Mouse (Mus musculus) hindbrain, embryonic 15.5 days (tissue): ENCODE data around the gene Trpm6. TPM values are rescaled to one million over a fixed set of nuclear protein-coding genes. Genes with fewer than 3 reads are reported as not detected.

ENCODE experiments used
- ATAC-seq: fragments of 200-750 bp; cut with Nextera tagmentation; 2 replicates; pipeline ENCODE4 v1.8.0; 2017; ENCODE audit warnings: low read depth, moderate number of reproducible peaks, moderate TSS enrichment; ENCODE audit not compliant: low FRiP score
- H3K27ac ChIP-seq: fragments of 300-500 bp; sonication (generic); replicated peaks from 2 replicates; pipeline ENCODE4 v1.5.1; 2015; ENCODE audit warnings: mild to moderate bottlenecking, inconsistent platforms
- H3K27me3 ChIP-seq: fragments of 300-500 bp; sonication (generic); 2 replicates; pipeline ENCODE4 v1.6.1; 2015; ENCODE audit warnings: control low read depth, inconsistent platforms
- H3K36me3 ChIP-seq: fragments of 300-500 bp; sonication (generic); 2 replicates; pipeline ENCODE4 v1.6.1; 2015; ENCODE audit warnings: control low read depth, inconsistent platforms
- H3K4me1 ChIP-seq: fragments of 300-500 bp; sonication (generic); replicated peaks from 2 replicates; pipeline ENCODE4 v1.6.1; 2015; ENCODE audit warnings: control low read depth, inconsistent platforms
- H3K4me2 ChIP-seq: fragments of 300-500 bp; sonication (generic); 2 replicates; pipeline ENCODE4 v1.6.1; 2015; ENCODE audit warnings: moderate library complexity, mild to moderate bottlenecking, inconsistent platforms
- H3K4me3 ChIP-seq: fragments of 300-500 bp; sonication (generic); 2 replicates; pipeline ENCODE4 v1.5.1; 2015; ENCODE audit warnings: mild to moderate bottlenecking, inconsistent platforms
- H3K9ac ChIP-seq: fragments of 300-500 bp; sonication (generic); 2 replicates; pipeline ENCODE4 v1.6.1; 2015; ENCODE audit warnings: inconsistent platforms
- H3K9me3 ChIP-seq: fragments of 300-500 bp; sonication (generic); 2 replicates; pipeline ENCODE4 v1.6.1; 2016; ENCODE audit warnings: control low read depth, inconsistent platforms
- WGBS: fragments of 180-500 bp; shearing (Covaris S2); methylation state at CpG from one replicate; pipeline ENCODE4 v1.1.7; 2015; 5-methylcytosine and 5-hydroxymethylcytosine counted together
- polyA plus RNA-seq: library from polyadenylated mRNA; unstranded; fragments of >200 nt; fragmentation: Nextera tagmentation; extraction: Ambion mirVana; gene quantifications from 2 replicates; pipeline ENCODE4 v1.2.1, GENCODE M21; 2015

The Trpm6 gene
- polyA plus RNA-seq, 1 experiment from 2014 or later, result 0.32 TPM

DNA sequence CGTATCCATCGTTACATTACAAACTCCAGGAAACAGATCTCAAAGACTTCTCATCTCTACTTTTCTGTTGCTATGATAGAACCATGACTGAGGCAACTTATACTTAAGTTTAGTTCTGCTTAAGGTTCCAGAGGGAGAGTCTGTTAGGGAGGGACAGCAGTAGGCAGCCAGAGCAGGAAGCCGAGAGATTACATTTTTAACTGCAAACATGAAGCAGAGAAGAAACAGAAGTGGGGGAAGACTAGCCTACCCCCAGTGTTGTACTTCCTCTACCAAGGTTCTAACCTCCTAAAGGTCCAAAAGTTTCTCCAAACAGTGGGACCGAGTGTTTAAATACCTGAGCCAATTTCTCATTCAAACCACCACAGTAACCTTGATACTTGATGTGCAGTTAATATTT, 13.9 kb upstream of the Trpm6 start:
- no peaks in the 10 kb centered on the region for H3K27me3 ChIP-seq
- H3K4me3 ChIP-seq, result no peak overlapping the region
- no peaks in the 10 kb centered on the region for H3K9me3 ChIP-seq
- ATAC-seq, result no peak
- H3K4me2 ChIP-seq, result no peak overlapping the region
- WGBS, result 97% methylated on average over 4 of the region's 4 CpGs
- H3K9ac ChIP-seq, result no peak overlapping the region
- no peak overlapping the region for H3K27ac ChIP-seq
- no peaks in the 10 kb centered on the region for H3K36me3 ChIP-seq
- no peaks in the 10 kb centered on the region for H3K4me1 ChIP-seq

DNA sequence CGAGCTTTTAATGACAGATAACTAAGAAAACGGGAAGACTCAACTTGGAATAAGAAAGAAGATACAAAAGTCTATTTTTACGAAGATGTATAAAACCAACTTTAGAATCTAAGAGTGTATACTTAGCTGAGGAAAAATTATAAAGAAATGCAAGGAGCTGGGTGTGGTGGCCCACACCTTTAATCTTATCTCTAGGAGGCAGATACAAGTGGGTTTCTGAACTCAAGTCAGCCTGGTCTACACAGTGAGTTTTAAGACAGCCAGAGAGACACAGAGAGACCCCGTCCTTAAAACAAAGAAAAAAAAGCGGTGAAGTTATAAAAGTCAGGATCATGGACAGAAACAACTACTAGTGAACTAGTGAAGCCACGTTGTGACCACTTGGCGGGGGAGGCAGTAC, 10.6 kb upstream of the Trpm6 start:
- no peaks in the 10 kb centered on the region for H3K27me3 ChIP-seq
- no peaks in the 10 kb centered on the region for H3K4me1 ChIP-seq
- no peak overlapping the region for H3K27ac ChIP-seq
- H3K9me3 ChIP-seq, result no peaks in the 10 kb centered on the region
- ATAC-seq, result no peak
- H3K4me3 ChIP-seq, result no peak overlapping the region
- H3K4me2 ChIP-seq, result no peak overlapping the region
- no peaks in the 10 kb centered on the region for H3K36me3 ChIP-seq
- no peak overlapping the region for H3K9ac ChIP-seq
- 88% methylated on average over 7 of the region's 7 CpGs for WGBS

DNA sequence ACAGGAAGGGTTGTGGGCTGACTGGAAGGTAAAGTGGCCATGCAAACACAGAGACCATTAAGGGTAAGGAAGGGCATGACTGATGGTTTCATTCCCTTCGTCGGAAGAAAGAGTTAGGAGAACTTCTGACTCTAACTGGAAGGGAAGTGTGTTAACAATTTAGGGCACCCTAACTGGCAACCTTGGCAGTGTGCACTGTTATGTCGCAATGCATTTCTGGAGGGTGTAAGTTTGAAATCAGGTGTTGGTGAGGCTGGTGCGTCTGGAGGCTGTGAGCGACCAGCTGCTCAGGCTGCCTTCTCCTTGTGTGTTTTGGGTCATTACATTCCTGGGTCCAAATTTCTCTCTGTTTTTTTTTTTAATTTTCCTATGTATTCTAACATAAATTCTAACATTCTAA, 5.8 kb upstream of the Trpm6 start:
- no peaks in the 10 kb centered on the region for H3K4me1 ChIP-seq

DNA sequence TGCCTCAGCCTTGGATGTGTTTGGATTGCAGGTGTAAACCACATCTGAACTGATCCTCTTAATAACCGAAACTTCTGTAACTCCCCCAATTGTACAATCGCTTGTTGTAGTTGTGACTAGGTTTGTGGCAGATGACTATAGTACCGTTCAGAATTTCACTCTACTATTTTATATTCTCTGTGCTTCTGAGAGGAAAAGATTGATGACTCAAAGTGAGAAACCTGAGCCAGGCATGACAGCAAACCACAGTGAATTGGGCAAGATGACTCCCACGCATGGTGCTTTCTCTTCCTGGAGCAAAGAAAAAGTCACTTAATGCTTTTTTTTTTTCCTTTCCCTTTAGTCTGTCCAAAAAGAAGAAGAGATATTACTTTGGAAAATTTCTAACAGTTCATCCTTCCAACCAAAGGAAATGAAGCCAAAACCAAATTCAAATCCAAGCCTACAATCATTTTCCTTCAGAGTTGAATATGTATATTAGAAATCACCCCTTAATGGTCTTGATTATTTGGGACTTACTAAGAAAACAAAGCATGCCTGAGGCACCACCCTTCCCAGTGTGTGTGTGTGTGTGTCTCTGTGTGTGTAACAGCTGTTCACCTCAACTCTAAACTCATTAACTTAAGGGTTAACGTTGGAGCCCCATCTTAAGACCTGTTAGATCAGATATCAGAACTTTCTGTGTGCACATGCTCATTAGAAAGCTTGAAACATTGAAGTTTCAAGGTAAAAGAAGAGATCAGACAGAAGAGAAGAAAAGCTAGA, 3.0 kb upstream of the Trpm6 start:
- Histone ChIP-seq H3K36me3 (no peaks in the 10 kb centered on the region), H3K27ac (no peak overlapping the region), H3K27me3 (peaks cover 15% of the 10 kb centered on the region; the same call in 1 of the 2 replicates), H3K9ac (no peak overlapping the region), H3K4me1 (peaks cover 7% of the 10 kb centered on the region; the same call in 1 of the 2 replicates), H3K9me3 (no peaks in the 10 kb centered on the region), H3K4me3 (no peak overlapping the region), H3K4me2 (no peak overlapping the region)
- no peak for ATAC-seq
- WGBS, result 90% methylated on average over 5 of the region's 5 CpGs

More for the DNA sequence above, 5.8 kb upstream of the Trpm6 start:
- Histone ChIP-seq H3K9me3 (no peaks in the 10 kb centered on the region), H3K27me3 (0 out of 2 replicates have a peak, but pooled peaks cover under 1% of the 10 kb centered on the region), H3K4me3 (no peak overlapping the region), H3K9ac (no peak overlapping the region), H3K36me3 (no peaks in the 10 kb centered on the region), H3K27ac (no peak overlapping the region), H3K4me2 (no peak overlapping the region)
- ATAC-seq, result no peak
- WGBS, result 87% methylated on average over 5 of the region's 5 CpGs

DNA sequence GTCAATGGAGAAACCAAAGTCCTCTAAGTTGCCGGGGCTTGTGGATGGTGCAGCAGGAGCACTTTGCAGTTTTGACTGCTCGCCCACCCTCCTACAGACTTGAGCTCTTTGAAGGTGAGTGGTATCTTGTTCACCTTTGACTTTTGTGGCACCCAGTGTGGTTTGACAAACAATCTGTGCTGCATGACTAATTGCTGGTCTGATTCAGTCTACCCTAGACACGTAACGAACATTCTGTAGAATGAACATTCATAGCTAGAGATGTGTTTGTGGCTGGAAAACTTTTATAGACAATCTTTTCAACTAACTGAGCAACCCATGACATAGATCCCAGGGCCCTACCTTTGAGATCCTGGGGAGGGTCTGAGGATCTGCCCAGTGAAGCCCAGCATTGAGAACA, 2.4 kb upstream of the Trpm6 start:
- Histone ChIP-seq H3K4me3 (no peak overlapping the region), H3K9ac (no peak overlapping the region), H3K4me1 (peaks cover 7% of the 10 kb centered on the region; the same call in 1 of the 2 replicates), H3K27ac (no peak overlapping the region), H3K27me3 (peaks cover 15% of the 10 kb centered on the region; the same call in 1 of the 2 replicates), H3K9me3 (no peaks in the 10 kb centered on the region), H3K36me3 (no peaks in the 10 kb centered on the region), H3K4me2 (no peak overlapping the region)
- 92% methylated on average over 4 of the region's 4 CpGs for WGBS
- ATAC-seq, result no peak

DNA sequence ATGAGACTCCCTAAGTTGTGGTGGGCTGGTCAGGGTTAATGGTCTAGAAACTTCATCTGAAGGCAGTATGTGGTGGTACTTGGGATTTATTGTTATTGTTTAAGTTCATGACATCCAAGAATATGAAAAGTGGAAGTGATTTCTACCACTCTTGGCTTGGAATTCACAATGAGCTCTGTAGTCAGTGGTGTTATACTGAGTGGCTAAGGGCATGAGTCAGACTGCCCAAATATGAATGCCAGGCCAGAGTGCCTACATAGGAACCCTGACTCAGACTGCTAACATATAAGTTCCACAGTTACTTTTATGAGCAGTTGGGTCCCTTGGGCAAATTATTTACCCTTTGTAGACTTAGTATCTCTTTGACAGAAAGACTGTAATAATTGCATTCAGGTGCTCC, 7.4 kb downstream of the Trpm6 start:
- Histone ChIP-seq H3K9me3 (no peaks in the 10 kb centered on the region), H3K4me1 (no peaks in the 10 kb centered on the region), H3K4me2 (no peak overlapping the region), H3K27ac (no peak overlapping the region), H3K36me3 (no peaks in the 10 kb centered on the region), H3K4me3 (no peak overlapping the region), H3K9ac (no peak overlapping the region), H3K27me3 (no peaks in the 10 kb centered on the region)
- ATAC-seq, result no peak

DNA sequence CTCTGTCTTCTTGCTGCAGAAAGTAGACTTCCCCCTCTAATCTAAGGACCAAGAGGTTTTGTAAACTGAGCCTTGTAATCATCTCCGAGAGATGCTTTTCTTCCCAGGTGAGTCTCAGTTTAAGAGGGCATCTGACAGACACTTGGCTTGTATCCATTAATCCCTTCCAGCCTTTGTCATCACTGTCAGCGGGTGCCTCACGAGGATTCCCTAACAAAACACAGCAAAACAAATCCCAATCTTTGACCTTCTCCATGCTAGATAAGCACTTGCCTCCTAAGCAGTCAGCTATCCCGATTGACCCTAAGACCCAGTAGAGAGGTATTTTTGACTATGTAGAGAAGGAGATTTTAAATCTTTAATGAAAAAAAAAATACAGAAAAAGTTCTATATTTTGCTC, 7.9 kb downstream of the Trpm6 start:
- no peak overlapping the region for H3K9ac ChIP-seq
- no peak overlapping the region for H3K27ac ChIP-seq
- H3K4me2 ChIP-seq, result no peak overlapping the region
- H3K9me3 ChIP-seq, result no peaks in the 10 kb centered on the region
- H3K4me1 ChIP-seq, result no peaks in the 10 kb centered on the region
- H3K27me3 ChIP-seq, result no peaks in the 10 kb centered on the region
- H3K36me3 ChIP-seq, result no peaks in the 10 kb centered on the region
- WGBS, result 61% methylated on average over 4 of the region's 4 CpGs
- ATAC-seq, result no peak
- no peak overlapping the region for H3K4me3 ChIP-seq

DNA sequence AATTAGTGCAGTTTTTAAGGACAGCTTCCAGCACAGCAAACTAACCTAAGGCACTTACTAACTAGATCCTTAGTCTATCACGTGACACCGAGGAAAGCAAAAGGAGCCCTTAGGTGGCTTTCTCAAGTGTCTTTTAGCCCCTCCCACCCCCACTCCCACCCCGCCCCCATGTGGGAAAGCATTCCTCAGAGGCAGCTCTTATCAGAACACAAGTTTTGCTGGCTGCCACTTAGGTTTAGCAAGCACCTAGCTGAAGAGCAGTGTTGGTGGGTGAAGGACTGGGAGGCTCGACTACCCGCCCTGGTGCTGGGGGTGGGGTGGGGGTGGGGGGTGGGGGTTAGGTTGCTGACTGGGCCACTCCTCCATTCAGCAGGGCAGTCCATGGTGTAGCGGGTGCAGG, 8.5 kb downstream of the Trpm6 start:
- Histone ChIP-seq H3K27me3 (no peaks in the 10 kb centered on the region), H3K9ac (no peak overlapping the region), H3K36me3 (no peaks in the 10 kb centered on the region), H3K4me3 (no peak overlapping the region), H3K27ac (no peak overlapping the region), H3K4me2 (no peak overlapping the region), H3K9me3 (no peaks in the 10 kb centered on the region), H3K4me1 (no peaks in the 10 kb centered on the region)
- 42% methylated on average over 6 of the region's 6 CpGs for WGBS
- no peak for ATAC-seq

DNA sequence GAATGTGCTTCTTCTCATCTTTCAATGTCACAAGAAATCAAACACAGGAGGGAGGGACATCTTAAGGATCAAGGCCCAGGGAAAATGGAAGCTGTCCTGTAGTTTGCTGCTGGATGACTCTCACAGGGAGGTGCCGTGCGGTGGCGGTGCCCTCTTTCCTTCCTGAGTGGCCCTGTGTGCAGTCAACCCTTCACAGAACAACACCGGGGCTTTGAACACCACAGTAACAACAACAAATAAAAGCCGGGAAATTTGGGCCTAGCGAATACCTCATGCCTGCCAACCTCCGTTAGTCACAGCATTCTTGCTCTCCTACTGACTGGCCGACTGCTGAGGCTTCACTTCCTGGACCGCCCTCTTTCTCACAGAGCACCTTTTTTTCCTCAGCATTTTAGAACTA, 9.1 kb downstream of the Trpm6 start:
- Histone ChIP-seq H3K36me3 (no peaks in the 10 kb centered on the region), H3K4me2 (no peak overlapping the region), H3K27ac (no peak overlapping the region), H3K9ac (no peak overlapping the region), H3K4me1 (no peaks in the 10 kb centered on the region), H3K27me3 (no peaks in the 10 kb centered on the region), H3K4me3 (no peak overlapping the region), H3K9me3 (no peaks in the 10 kb centered on the region)
- 39% methylated on average over 9 of the region's 9 CpGs for WGBS
- no peak for ATAC-seq

DNA sequence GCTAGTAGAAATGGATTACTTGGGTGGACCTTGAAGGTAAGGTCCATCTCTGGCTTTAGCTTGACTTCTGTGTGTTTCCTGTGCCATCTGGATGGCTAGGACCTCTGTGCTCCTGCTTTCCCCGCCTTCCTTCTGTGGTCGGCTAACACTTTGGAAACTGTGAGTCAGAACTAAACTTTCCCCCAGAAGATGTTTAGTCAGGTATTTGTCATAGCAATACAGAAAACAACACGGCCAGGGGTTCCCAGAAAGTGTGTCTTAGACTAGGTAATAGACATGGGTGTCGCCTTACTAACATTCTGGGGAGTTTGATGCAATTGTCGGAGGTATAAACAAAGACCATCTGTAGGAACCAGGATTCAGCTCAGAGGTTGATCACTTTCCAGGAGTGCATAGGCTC, 16.6 kb downstream of the Trpm6 start:
- H3K36me3 ChIP-seq, result no peaks in the 10 kb centered on the region
- no peaks in the 10 kb centered on the region for H3K4me1 ChIP-seq
- H3K4me2 ChIP-seq, result no peak overlapping the region
- H3K9ac ChIP-seq, result no peak overlapping the region
- H3K27ac ChIP-seq, result no peak overlapping the region
- no peaks in the 10 kb centered on the region for H3K9me3 ChIP-seq
- ATAC-seq, result no peak
- no peaks in the 10 kb centered on the region for H3K27me3 ChIP-seq
- H3K4me3 ChIP-seq, result no peak overlapping the region
- 87% methylated on average over 5 of the region's 5 CpGs for WGBS

DNA sequence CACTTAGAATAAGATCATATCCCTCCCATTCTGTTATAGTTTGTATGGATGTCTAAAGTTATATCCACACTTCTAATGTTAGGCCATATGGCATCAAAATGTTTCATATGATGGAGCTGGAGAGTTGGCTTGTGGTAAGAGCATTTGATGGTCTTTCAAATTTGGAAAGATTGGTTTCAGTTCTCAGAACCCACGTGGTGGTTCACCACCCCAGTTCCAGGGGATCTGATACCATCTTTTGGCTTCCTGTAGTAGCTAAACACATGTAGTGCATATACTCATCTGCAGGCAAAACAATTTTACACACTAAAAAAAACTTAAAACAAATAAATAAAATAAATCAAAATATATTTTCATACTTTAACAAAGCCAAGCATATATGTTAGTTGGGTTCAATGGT, 21.3 kb downstream of the Trpm6 start:
- H3K4me2 ChIP-seq, result no peak overlapping the region
- H3K27me3 ChIP-seq, result no peaks in the 10 kb centered on the region
- no peak overlapping the region for H3K27ac ChIP-seq
- no peaks in the 10 kb centered on the region for H3K36me3 ChIP-seq
- no peak overlapping the region for H3K9ac ChIP-seq
- 69% methylated on average over 1 of the region's 1 CpGs for WGBS
- ATAC-seq, result no peak
- no peak overlapping the region for H3K4me3 ChIP-seq
- no peaks in the 10 kb centered on the region for H3K4me1 ChIP-seq
- H3K9me3 ChIP-seq, result no peaks in the 10 kb centered on the region

DNA sequence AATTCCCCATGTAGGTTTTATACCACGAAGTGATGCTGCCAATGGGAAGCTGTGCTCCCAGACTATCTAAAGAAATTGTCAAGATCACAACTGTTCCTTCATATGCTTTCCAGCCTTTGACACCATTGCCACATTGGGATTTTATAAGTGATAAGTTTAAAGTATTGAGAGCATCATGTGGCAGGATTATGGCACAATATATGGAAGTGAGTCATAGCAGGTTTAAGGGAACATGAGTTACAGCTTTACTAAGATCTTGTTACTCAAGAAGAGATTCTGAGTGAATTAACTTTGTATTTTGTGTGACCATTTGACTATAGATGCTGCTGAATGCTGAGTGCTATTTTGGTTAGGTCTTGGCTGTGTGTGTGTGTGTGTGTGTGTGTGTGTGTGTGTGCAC, 21.8 kb downstream of the Trpm6 start:
- Histone ChIP-seq H3K36me3 (no peaks in the 10 kb centered on the region), H3K9me3 (no peaks in the 10 kb centered on the region), H3K27me3 (no peaks in the 10 kb centered on the region), H3K4me2 (no peak overlapping the region), H3K4me1 (no peaks in the 10 kb centered on the region), H3K27ac (no peak overlapping the region), H3K4me3 (no peak overlapping the region), H3K9ac (no peak overlapping the region)
- 82% methylated on average over 1 of the region's 1 CpGs for WGBS
- ATAC-seq, result no peak

DNA sequence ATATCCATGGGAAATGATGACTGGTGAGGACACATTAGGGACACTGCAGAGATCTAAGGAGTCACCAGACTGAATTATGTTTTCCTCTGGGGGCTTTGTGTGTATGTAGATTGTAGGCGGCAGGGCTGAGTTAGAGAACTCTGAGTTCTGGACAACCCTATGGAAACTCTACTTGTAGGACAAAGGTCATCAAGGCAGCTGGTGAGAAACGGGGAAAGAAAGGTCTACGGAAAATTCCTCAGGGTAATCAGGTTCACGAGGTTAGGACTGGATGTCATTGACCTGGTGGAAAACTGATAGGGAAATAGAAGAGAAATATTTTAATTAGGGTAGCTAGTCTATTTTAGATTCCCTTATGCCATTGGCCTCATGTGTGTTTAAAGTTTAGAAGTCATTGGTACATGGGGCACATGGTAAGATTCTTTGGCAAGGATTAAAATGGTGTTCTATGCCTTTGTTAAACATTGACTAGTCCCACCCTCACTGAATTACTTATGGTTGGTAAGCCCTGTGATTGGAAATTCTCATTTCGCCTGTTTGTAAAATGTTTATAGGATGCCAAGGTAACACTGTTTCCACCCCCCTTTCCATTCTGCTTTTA, 23.2 kb downstream of the Trpm6 start:
- Histone ChIP-seq H3K27ac (no peak overlapping the region), H3K36me3 (no peaks in the 10 kb centered on the region), H3K9me3 (no peaks in the 10 kb centered on the region), H3K27me3 (no peaks in the 10 kb centered on the region), H3K4me2 (no peak overlapping the region), H3K4me1 (no peaks in the 10 kb centered on the region), H3K4me3 (no peak overlapping the region), H3K9ac (no peak overlapping the region)
- WGBS, result 87% methylated on average over 5 of the region's 5 CpGs
- no peak for ATAC-seq
